Mouse (Mus musculus) kidney, postnatal 0 days (tissue): ENCODE measurements at regions not wholly inside any gene's neighbourhood (a gene's known extent, or its start where the extent isn't known, plus 50 kb on each side); places are given as distances from the start of the nearest gene placed in this dataset.

Experiments used
- ATAC-seq: fragments of 200-750 bp; cut with Nextera tagmentation; replicated peaks from 2 replicates; pipeline ENCODE4 v1.8.0; 2017; ENCODE audit warnings: low read depth, moderate number of reproducible peaks, moderate TSS enrichment, moderate library complexity; ENCODE audit not compliant: low FRiP score
- DNase-seq: peaks from one replicate; pipeline ENCODE4 v3.0.0-alpha.2; 2016; ENCODE audit warnings: low spot score
- H3K27ac ChIP-seq: fragments of 300-500 bp; sonication (generic); 2 replicates; pipeline ENCODE4 v1.5.1; 2014; ENCODE audit warnings: mild to moderate bottlenecking
- H3K27me3 ChIP-seq: fragments of 300-500 bp; sonication (generic); 2 replicates; pipeline ENCODE4 v1.6.1; 2014; ENCODE audit warnings: low read length, mixed read lengths; ENCODE audit not compliant: insufficient read depth
- H3K36me3 ChIP-seq: fragments of 300-500 bp; sonication (generic); 2 replicates; pipeline ENCODE4 v1.6.1; 2014; ENCODE audit warnings: low read length, mixed read lengths; ENCODE audit not compliant: insufficient read depth
- H3K4me1 ChIP-seq: fragments of 300-500 bp; sonication (generic); replicated peaks from 2 replicates; pipeline ENCODE4 v1.6.1; 2014; ENCODE audit warnings: antibody characterized with exemption, low read length, mixed read lengths; ENCODE audit not compliant: insufficient read depth
- H3K4me2 ChIP-seq: fragments of 300-500 bp; sonication (generic); 2 replicates; pipeline ENCODE4 v1.6.1; 2014; ENCODE audit warnings: mild to moderate bottlenecking, low read length, moderate library complexity, mixed read lengths
- H3K4me3 ChIP-seq: fragments of 300-500 bp; sonication (generic); replicated peaks from 2 replicates; pipeline ENCODE4 v1.5.1; 2014; ENCODE audit warnings: low read depth, low read length
- H3K9ac ChIP-seq: fragments of 300-500 bp; sonication (generic); 2 replicates; pipeline ENCODE4 v1.6.1; 2014; ENCODE audit warnings: low read depth, low read length
- H3K9me3 ChIP-seq: fragments of 300-500 bp; sonication (generic); replicated peaks from 2 replicates; pipeline ENCODE4 v1.6.1; 2016; ENCODE audit warnings: low read length, inconsistent platforms, mixed read lengths
- CTCF ChIP-seq: IDR thresholded peaks from 2 replicates; pipeline ENCODE4 v1.5.1; 2016; ENCODE audit warnings: antibody characterized with exemption, low read depth, mild to moderate bottlenecking, moderate library complexity
- WGBS: fragments of 180-500 bp; shearing (Covaris S2); extraction: QIAGEN DNeasy Blood & Tissue Kit; methylation state at CpG from one replicate; pipeline ENCODE4 v1.1.7; 2014; 5-methylcytosine and 5-hydroxymethylcytosine counted together

DNA sequence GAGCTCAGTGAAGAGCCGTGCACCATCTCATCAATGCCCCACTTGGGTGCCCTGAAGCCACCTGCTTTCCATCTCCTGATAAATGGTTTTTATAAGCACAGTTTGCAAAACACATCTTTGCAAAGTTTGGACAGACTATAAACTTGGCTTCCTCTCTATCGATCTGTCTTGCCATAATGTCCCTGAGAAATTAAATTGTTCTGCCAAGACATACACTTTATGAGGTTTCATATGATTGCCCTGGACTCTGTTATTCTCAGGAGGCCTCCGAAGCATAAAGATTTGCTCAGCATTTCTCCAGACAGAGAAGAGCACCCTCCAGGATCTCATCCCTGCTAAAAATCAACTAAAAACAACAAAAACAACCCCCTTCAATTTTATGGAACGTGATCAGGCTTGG lies 200.2 kb upstream of the Ipo5 start:
- no peak for ATAC-seq
- Histone ChIP-seq H3K27me3 (no peaks in the 10 kb centered on the region), H3K4me3 (no peak overlapping the region), H3K9me3 (no peaks in the 10 kb centered on the region; the same call in 1 of the 2 replicates), H3K36me3 (no peaks in the 10 kb centered on the region), H3K9ac (no peak overlapping the region), H3K4me1 (no peaks in the 10 kb centered on the region), H3K27ac (no peak overlapping the region), H3K4me2 (no peak overlapping the region)
- 72% methylated on average over 4 of the region's 4 CpGs for WGBS
- no peak for DNase-seq
- no peak for TF ChIP-seq CTCF

- WGBS, result 46% methylated on average over 20 of the region's 20 CpGs
- Histone ChIP-seq H3K9ac (no peak overlapping the region), H3K9me3 (no peaks in the 10 kb centered on the region), H3K4me1 (no peaks in the 10 kb centered on the region), H3K27ac (0 out of 2 replicates have a peak overlapping the region, but pooled peaks have one; percentile 13), H3K4me2 (no peak overlapping the region), H3K36me3 (no peaks in the 10 kb centered on the region), H3K27me3 (no peaks in the 10 kb centered on the region), H3K4me3 (no peak overlapping the region)
- ATAC-seq (peak; percentile 40; the same call in 1 of the 2 replicates), DNase-seq (peak; percentile 42)
- no peak for TF ChIP-seq CTCF
Observed at GRCm38 (mm10) chr14:120720464-120721445, 190.3 kb upstream of the Ipo5 start.

DNA sequence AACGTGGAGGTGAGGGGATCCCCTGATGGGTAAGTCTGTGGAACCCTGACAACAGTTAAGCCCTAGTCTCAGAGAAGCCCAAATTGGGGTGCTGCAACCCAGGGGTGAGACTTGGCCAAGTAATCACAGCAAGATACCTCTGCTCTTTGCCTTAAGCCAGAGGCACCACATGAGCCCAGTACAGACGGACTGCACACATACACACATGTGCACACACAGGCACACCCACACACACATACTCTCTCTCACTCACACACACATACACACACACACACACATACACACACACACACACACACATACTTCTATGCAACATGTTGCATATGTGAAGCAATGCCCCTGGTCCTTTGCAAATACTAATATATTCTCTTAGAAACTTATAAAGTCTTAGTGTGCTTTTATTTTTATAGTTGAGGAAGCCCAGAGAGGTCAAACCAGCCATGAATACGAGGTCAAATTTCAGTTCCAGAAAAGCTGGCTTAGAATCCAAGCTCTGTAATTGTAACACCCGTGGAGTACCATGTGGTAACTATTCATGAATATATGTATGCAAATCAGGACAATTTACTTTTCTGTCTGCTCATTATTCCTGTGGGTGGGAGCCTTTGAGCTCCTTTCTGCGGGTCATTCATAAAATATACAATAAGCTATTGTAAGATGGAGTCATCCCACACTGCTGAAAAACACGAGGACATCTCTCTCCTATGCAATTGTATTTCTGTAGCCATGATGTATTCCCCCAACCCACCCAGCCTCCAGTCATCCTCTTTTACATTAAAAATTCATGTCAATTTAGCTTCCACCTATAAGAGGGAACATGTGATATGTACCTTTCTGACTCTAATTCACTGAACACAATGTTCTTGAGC lies 189.2 kb upstream of the Ipo5 start:
- Histone ChIP-seq H3K4me2 (no peak overlapping the region), H3K4me3 (no peak overlapping the region), H3K4me1 (no peaks in the 10 kb centered on the region), H3K9ac (no peak overlapping the region), H3K36me3 (no peaks in the 10 kb centered on the region), H3K9me3 (no peaks in the 10 kb centered on the region), H3K27ac (0 out of 2 replicates have a peak overlapping the region, but pooled peaks have one; percentile 14), H3K27me3 (no peaks in the 10 kb centered on the region)
- DNase-seq, result no peak
- no peak for TF ChIP-seq CTCF
- no peak for ATAC-seq
- WGBS, result 71% methylated on average over 6 of the region's 6 CpGs

DNA sequence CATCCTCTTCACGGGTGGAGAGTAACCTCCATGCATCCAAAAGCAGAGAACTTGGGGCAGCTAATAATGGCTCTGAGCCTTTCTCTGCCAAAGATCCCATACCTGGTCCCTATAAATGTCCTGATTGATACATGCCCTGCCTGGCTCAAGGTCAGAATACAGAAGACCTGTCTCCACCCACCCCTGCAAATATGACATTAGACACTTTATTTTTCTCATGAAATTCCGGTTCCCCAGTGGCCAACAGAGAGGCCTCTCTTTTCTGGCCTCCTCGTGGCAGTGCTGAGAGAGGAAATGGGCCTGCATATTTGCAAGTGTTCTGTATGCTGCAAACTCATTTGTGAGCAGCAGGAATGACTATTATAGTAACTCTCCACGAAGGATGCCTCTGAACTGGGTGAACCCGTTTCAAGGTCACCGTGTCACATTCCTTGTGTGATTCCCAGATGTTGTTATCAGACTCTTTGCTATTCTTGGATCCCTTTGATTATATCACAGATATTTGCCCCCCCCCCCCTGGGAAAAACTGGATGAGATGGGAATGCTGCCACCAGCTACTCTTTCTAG lies 188.4 kb upstream of the Ipo5 start:
- 44% methylated on average over 6 of the region's 6 CpGs for WGBS

DNA sequence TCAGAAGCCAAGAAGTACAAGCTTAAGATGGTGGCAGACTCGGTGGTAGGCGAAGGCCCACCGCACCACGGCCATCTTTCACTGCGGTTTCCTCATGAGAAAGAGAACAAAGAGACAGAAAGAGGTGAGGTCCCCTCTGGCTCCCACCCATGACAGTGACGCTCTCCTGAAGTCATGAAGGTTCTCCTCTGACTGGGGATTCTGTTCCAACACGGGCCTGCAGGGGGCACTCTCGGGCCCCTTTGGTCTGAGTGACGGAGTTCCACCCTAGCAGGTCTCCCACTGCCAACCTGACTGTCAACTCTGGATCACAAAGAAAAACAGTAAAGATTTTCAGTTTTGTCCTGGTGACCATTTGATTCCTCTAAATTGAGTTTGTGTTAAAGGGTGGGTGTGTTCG lies 182.9 kb upstream of the Ipo5 start:
- no peak overlapping the region for H3K9ac ChIP-seq
- no peaks in the 10 kb centered on the region for H3K36me3 ChIP-seq
- no peak; the same call in 1 of the 2 replicates for TF ChIP-seq CTCF
- no peak overlapping the region for H3K27ac ChIP-seq
- WGBS, result 88% methylated on average over 10 of the region's 10 CpGs
- H3K4me3 ChIP-seq, result no peak overlapping the region
- DNase-seq, result no peak
- H3K4me1 ChIP-seq, result 0 out of 2 replicates have a peak, but pooled peaks cover 5% of the 10 kb centered on the region
- H3K4me2 ChIP-seq, result no peak overlapping the region
- no peak for ATAC-seq
- H3K9me3 ChIP-seq, result no peaks in the 10 kb centered on the region
- H3K27me3 ChIP-seq, result no peaks in the 10 kb centered on the region

More for the DNA sequence above, 188.4 kb upstream of the Ipo5 start:
- 0 out of 2 replicates have a peak, but pooled peaks have one; percentile 43 for ATAC-seq
- Histone ChIP-seq H3K9me3 (no peaks in the 10 kb centered on the region), H3K4me1 (no peaks in the 10 kb centered on the region), H3K36me3 (no peaks in the 10 kb centered on the region), H3K9ac (no peak overlapping the region), H3K27ac (0 out of 2 replicates have a peak overlapping the region, but pooled peaks have one; percentile 14), H3K4me2 (no peak overlapping the region), H3K4me3 (no peak overlapping the region), H3K27me3 (no peaks in the 10 kb centered on the region)
- DNase-seq, result peak; percentile 71
- peak; percentile 20; the same call in 1 of the 2 replicates for TF ChIP-seq CTCF
